Mouse (Mus musculus) T-cell, adult 2 months (primary cell): Measurements from ENCODE around the gene Dcdc2a.

Source experiments
- DNase-seq: peaks from one replicate; pipeline ENCODE4 v3.0.0; 2022; ENCODE audit warnings: low spot score

Gene Dcdc2a

GRCm38 (mm10) chr13:25055873-25056667 lies at the start of gene Dcdc2a:
Dcdc2a (plus strand) TSS chr13:25056004.
- peak; percentile 3 for DNase-seq

GRCm38 (mm10) chr13:25007115-25007514 lies 48.7 kb upstream of the Dcdc2a start:
- DNase-seq: peak; percentile 40

- DNase-seq: no peak
Observed at GRCm38 (mm10) chr13:25018316-25018715, 37.5 kb upstream of the Dcdc2a start.

GRCm38 (mm10) chr13:25019793-25020539 lies 35.8 kb upstream of the Dcdc2a start, which contains the start of gene Mrs2:
Mrs2 (minus strand) TSS chr13:25020379.
- peak; percentile 85 for DNase-seq

- DNase-seq: no peak
Observed at GRCm38 (mm10) chr13:25020540-25020892, 35.3 kb upstream of the Dcdc2a start.

- DNase-seq: no peak
Observed at GRCm38 (mm10) chr13:25022386-25022785, 33.4 kb upstream of the Dcdc2a start.

GRCm38 (mm10) chr13:25023129-25023528 lies 32.7 kb upstream of the Dcdc2a start:
- no peak for DNase-seq

GRCm38 (mm10) chr13:25024655-25025054 lies 31.1 kb upstream of the Dcdc2a start:
- DNase-seq: peak; percentile 22

- no peak for DNase-seq
Observed at GRCm38 (mm10) chr13:25026409-25027113, 29.2 kb upstream of the Dcdc2a start.

GRCm38 (mm10) chr13:25027114-25027425 lies 28.7 kb upstream of the Dcdc2a start:
- no peak for DNase-seq

GRCm38 (mm10) chr13:25039488-25039887 lies 16.3 kb upstream of the Dcdc2a start:
- no peak for DNase-seq

- no peak for DNase-seq
Observed at GRCm38 (mm10) chr13:25052671-25053070, 3.1 kb upstream of the Dcdc2a start.

- DNase-seq: peak; percentile 50
Observed at GRCm38 (mm10) chr13:25055111-25055554, 671 bp upstream of the Dcdc2a start.

- DNase-seq: no peak
Observed at GRCm38 (mm10) chr13:25066659-25067058, 10.9 kb downstream of the Dcdc2a start.

- DNase-seq: no peak
Observed at GRCm38 (mm10) chr13:25067183-25067582, 11.4 kb downstream of the Dcdc2a start.

GRCm38 (mm10) chr13:25069765-25070164 lies 14.0 kb downstream of the Dcdc2a start:
- DNase-seq: no peak

- no peak for DNase-seq
Observed at GRCm38 (mm10) chr13:25070791-25071190, 15.0 kb downstream of the Dcdc2a start.

- DNase-seq: no peak
Observed at GRCm38 (mm10) chr13:25077262-25077661, 21.5 kb downstream of the Dcdc2a start.

GRCm38 (mm10) chr13:25083144-25083572 lies 27.4 kb downstream of the Dcdc2a start:
- DNase-seq: no peak

- DNase-seq: no peak
Observed at GRCm38 (mm10) chr13:25085147-25085546, 29.3 kb downstream of the Dcdc2a start.

- DNase-seq: no peak
Observed at GRCm38 (mm10) chr13:25091347-25091746, 35.5 kb downstream of the Dcdc2a start.

GRCm38 (mm10) chr13:25093776-25094175 lies 38.0 kb downstream of the Dcdc2a start:
- no peak for DNase-seq

GRCm38 (mm10) chr13:25094381-25094780 lies 38.6 kb downstream of the Dcdc2a start:
- DNase-seq: no peak
